Mouse (Mus musculus): Measurements from ENCODE around the gene Dctd. TPM values are rescaled to one million over a fixed set of nuclear protein-coding genes. Genes with fewer than 3 reads are reported as not detected.

The Dctd gene
- total RNA-seq (2022) = 1 to 10 TPM; 2.7 to 3.4 (median 3.2) TPM

DNA sequence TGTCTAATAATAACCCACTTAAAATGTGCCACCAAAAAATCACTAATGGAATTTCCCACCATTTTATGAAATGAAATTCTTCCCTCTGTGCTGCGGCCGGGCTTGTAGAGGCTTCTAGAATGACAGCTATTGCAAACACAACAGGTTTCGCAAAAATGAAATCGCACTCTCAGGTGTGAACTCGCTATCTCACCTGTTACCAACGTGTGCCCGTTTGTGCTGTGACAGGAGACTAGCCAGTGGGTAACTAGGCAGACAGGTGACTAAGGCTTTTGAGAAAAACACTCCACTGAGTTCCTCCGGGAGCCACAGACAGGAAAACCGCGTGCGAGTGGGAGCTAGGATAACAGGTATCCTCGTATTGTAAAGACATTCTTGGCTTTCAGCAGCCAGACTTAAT, at the start of gene Dctd:
Dctd (plus strand) TSS at position 301 of the 400 bp plus-strand sequence.
- no peak for DNase-seq

- DNase-seq = no peak
Measured at GRCm38 (mm10) chr8:48053611-48054010, 45.3 kb upstream of the Dctd start.

DNA sequence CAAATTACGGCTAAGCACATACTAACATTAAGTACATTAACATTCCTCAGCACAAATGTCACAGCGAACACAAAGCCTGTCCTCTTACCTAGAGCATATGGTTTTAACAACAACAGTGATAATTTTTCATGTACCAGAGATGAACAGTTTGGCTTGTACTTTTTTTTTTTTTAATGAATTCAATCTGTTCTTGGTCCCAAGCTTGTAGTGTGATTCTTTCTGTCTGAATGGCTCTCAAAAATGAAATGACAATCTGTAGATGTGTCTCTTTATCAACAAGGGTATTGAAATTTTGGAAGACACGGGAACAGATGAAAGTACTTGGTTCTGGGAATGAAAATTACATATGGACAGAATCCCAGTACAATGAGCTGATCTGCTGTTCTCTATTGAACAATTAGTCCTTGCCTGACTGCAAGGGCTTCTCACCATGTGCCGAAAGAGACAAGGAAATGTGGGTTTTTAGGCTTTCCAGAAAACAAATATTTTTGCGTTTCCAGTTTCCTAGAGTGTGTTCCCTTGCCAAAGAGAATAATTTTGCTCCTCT, 35.3 kb upstream of the Dctd start:
- DNase-seq = no peak

DNA sequence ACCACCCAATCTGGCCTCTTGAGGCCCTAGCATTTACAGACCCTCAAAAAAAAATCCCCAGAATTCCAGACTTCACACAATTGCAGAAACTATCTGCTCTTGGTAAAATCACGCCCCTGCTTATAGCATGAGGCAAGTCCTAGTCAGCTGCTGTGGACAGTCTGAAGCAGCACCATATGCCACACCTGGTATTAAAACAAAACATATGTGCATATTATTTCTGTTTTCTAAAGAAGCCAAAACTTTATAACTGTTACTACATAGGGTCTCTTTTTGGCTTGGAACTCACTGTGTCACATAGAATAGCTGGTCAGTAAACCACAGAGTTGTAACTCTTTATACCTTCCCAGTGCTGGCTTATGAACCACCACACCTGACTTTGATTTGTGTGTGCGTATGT, 24.7 kb upstream of the Dctd start:
- no peak for DNase-seq

GRCm38 (mm10) chr8:48082343-48082742, 16.5 kb upstream of the Dctd start:
- no peak for DNase-seq

- no peak for DNase-seq
Measured at GRCm38 (mm10) chr8:48090661-48091060, 8.2 kb upstream of the Dctd start.

- no peak for DNase-seq
Measured at GRCm38 (mm10) chr8:48095378-48095777, 3.5 kb upstream of the Dctd start.

GRCm38 (mm10) chr8:48097131-48097794, 1.6 kb upstream of the Dctd start:
- DNase-seq = peak; percentile 63

- no peak for DNase-seq
Measured at GRCm38 (mm10) chr8:48098081-48098639, 732 bp upstream of the Dctd start.

DNA sequence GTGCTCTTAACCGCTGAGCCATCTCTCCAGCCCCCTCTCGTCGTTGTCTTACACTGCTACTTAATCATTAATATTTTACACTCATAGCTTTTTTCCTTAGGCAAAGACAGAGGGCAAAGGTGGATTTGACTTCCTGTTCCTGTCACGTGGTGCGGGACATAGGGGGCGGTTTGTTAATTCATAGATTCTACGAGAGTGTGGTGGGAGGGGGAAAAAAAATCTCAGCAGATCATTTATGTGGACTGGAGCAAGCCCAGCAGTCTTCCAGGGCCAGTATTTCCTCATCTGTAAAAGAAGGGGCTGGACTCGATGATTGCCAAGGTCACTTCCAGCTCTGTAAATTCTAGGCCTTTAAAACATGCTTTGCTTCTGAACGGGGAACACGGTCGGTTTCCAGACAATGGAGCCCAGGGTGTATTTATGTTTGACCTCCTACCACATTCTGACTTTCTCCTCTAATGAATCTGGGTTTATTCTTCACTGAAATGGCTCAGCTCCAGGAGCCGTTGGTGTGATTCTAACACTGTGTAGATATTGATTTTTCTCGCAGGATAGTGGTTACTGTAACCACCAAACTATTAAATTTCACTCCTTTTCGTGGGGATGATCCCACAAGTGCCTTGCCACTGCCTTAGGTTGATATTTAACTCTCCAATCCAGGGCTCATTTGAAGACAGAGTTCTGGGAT, 1.4 kb downstream of the Dctd start:
- no peak for DNase-seq

DNA sequence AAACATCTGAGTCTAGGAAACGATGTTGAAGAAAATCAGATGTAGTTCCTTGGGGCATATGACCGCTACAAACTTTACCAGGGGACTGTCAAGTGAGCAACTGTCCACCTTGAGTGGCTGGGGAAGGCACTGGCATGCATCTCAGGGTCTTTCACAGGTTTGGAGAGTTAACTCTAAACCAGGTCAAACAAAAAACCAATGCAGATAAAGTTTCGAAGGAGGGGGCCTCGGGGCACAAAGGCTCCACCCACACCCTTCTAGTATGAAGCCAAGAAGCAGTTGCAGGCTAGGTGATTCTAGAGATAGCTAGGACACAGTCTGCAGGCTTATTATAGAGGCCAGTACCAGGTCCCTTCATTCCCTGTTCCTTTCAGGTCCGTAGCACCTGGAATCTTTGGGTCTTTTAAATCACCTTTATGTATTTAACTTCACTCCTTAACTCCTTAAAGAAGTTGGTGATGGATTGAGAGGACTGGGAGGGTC, 10.5 kb downstream of the Dctd start:
- no peak for DNase-seq

DNA sequence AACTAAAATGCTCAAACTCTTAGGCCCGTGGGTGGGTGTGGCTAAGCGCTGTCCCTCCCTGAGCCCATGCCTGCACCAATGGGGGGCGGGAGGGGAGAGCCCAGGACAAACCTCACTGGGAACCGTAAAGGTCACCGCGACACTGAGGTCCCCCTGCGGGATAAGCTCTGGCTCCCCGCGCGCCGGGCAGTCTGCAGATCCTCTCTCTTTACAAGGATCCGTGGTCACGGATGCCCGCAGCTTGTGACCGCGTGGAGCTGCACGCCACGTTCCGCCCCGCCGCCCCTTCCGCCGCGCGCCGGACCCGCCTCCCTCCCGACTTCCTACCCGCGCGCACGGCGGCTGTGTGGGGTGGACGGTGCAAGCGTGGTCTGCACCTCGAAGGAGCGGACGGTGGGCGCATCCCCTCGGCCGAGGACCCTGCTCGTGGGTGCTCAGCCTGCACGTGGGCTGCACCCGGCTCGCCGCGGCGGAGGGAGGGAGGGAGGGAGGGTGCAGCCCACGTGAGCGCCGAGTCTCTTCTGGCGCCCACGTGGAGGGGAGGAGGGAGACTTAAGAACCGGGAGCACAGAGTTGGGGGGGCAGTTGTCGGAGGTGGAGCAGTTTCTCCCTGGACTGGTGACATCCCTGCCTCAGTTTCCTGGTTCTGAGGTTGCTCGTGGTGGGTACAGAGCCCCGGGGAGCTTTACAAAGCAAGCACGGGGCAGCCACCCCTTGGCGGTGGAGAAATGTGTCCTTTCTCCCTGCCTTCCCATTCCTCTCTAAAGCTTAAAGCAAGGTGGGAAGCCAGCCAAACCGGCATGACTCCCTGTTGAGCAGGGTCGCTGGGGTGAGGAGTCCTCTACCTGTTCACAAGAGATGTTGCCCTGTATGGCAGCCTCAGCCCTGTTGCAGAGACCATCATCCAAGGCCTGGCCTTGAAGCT, 11.2 kb downstream of the Dctd start:
- DNase-seq = peak; percentile 40

DNA sequence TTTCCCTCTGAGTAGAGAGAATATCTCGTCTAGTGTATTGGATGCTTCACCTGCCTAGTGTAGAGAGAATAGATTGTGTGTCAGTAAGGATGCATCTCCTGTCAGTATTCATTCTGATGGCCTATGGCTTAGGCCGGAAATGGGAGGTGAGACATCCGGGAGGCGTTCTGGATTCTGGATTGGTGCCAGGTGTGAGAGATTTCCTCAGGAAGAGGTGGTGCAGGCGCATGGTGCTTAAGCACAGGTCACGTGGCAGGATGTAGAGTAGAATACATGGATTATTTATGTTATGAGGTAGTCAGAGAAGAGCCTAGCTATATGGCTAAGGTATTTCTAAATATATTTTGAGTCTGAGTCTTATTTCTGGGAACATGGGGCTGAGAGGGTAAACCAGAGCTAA, 15.7 kb downstream of the Dctd start:
- no peak for DNase-seq

- no peak for DNase-seq
Measured at GRCm38 (mm10) chr8:48122991-48123390, 24.1 kb downstream of the Dctd start.

GRCm38 (mm10) chr8:48124857-48125256, 26.0 kb downstream of the Dctd start:
- no peak for DNase-seq

- DNase-seq = no peak
Measured at GRCm38 (mm10) chr8:48126954-48127353, 28.1 kb downstream of the Dctd start.

DNA sequence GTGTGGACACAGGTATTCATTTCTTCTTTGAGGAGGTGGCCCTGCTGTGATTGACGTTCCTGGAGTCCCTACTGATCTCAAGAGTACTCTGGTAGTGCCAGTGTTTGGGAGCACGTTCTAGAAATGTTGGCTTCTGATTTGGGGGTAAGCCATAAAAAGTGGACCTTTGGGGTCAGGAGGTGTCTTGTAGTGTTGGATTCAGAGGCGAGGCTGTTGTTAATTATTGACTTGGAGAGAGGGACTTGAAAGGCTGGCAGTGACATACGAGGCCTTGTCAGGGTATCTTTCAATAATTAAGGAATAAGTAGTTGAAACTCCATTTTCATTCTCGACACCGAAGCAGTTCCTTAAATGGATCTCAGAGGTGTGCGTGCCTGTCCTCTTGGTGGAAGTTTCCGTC, 31.4 kb downstream of the Dctd start:
- no peak for DNase-seq

DNA sequence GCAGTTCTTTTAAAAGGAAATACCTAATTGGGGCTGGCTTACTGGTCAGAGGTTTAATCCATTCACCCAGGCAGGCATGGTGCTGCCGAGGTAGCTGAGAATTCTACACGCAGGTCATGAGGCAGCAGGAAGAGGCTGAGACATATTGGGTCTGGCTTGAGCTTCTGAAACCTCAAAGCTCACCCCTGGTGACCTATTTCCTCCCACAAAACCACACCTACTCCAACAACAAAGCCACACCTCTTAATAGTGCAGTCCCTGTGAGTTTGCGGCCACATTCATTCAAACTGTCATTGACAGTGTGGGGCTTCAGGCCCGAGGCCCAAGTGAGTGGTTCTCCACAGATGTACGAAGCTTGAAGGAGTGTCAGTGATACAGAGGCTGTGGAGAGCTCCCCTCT, 34.4 kb downstream of the Dctd start:
- DNase-seq = no peak

GRCm38 (mm10) chr8:48136804-48137650, 38.1 kb downstream of the Dctd start:
- DNase-seq = no peak

- DNase-seq = no peak
Measured at GRCm38 (mm10) chr8:48137651-48137937, 38.7 kb downstream of the Dctd start.

- DNase-seq = no peak
Measured at GRCm38 (mm10) chr8:48141023-48141422, 42.1 kb downstream of the Dctd start.

DNA sequence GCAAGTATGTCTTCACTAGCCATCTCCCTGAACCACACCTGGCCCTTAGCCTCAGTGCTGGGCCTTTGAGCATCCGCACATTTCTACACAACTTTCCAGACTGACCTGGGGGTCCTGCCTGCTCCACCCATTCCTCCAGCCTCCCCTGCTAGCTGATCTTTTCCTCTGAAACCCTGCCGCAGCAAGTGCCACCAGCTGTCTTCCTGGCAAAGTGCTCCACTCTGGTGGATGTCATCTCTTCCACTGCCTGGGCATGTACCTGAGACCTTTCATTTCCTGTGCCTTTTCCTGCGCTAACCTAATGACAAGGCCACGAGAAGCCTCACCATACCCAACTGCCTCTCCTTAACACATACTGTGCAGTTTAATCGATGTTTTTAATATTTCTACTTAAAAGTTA, 46.9 kb downstream of the Dctd start:
- DNase-seq = no peak

All from adrenal gland, adult 8-10 months (tissue).